Mouse (Mus musculus) stomach, postnatal 0 days (tissue): Measurements from ENCODE around the gene Abhd10.

ENCODE experiments used
- CTCF ChIP-seq: IDR thresholded peaks from 2 replicates; pipeline ENCODE4 v1.5.1; 2016; ENCODE audit warnings: antibody characterized with exemption, low read depth, mild to moderate bottlenecking, moderate library complexity
- EP300 ChIP-seq: optimal IDR thresholded peaks from 2 replicates; pipeline ENCODE3; 2016; ENCODE audit warnings: antibody characterized with exemption

DNA sequence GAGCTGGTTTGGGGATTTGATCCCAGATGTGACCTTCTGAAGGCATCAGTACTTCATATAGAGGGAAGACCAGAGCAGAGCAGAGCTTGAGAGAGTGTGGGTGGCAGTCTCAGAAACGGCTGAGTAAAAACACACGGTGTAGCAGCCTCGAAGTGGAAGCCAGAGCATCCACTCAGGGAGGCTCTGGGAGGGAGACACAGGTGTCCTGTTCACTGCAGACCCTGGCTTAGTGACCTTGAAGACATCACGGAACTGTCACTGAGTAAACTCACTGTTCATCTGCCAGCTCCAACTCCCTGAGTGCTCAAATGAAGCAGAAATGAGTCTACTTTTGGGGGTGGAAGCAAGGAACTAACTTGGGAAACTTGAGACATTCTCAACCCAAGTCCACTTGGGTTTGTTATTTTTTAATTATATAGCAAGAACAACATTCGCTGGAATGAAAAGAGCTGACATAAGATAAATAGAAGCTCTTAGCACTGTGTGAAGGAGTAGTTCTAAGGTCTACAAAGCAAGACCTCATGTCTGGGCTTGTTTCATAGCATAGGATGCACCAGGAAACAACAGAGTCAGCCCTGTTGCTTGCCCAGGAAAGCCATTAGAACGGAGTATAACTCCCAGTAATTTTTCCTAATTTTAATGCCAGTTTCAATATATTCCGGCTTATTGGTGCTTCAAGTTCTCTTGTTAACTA lies 23.2 kb upstream of the Abhd10 start:
- TF ChIP-seq CTCF (no peak), EP300 (no peak)
